Mouse (Mus musculus) spleen, postnatal 10 days (tissue): ENCODE data around the gene Fgd3.

ENCODE experiments used
- DNase-seq, 2 experiments: peaks; one replicate each; pipeline ENCODE4 v3.0.0; 2021 to 2022; ENCODE audit warnings: low spot score in 2 of 2

Fgd3 gene

GRCm38 (mm10) chr13:49320040-49320439 lies at the start of gene Fgd3:
Fgd3 (minus strand) TSS chr13:49320311.
- no peak for DNase-seq

- DNase-seq = no peak
Measured at GRCm38 (mm10) chr13:49369404-49369803, 49.3 kb upstream of the Fgd3 start.

- DNase-seq = no peak
Measured at GRCm38 (mm10) chr13:49367657-49368440, 47.7 kb upstream of the Fgd3 start.

- DNase-seq = no peak
Measured at GRCm38 (mm10) chr13:49364716-49365115, 44.6 kb upstream of the Fgd3 start.

GRCm38 (mm10) chr13:49362804-49363203 lies 42.7 kb upstream of the Fgd3 start:
- no peak for DNase-seq

GRCm38 (mm10) chr13:49362364-49362763 lies 42.3 kb upstream of the Fgd3 start:
- no peak for DNase-seq

- no peak for DNase-seq
Measured at GRCm38 (mm10) chr13:49360906-49361406, 40.8 kb upstream of the Fgd3 start.

- no peak for DNase-seq
Measured at GRCm38 (mm10) chr13:49358184-49358583, 38.1 kb upstream of the Fgd3 start.

- no peak for DNase-seq
Measured at GRCm38 (mm10) chr13:49357367-49358026, 37.4 kb upstream of the Fgd3 start.

GRCm38 (mm10) chr13:49356090-49356489 lies 36.0 kb upstream of the Fgd3 start:
- DNase-seq = no peak

- DNase-seq = no peak
Measured at GRCm38 (mm10) chr13:49355461-49356061, 35.5 kb upstream of the Fgd3 start.

- DNase-seq = no peak
Measured at GRCm38 (mm10) chr13:49353991-49354507, 33.9 kb upstream of the Fgd3 start.

GRCm38 (mm10) chr13:49353422-49353821 lies 33.3 kb upstream of the Fgd3 start:
- no peak for DNase-seq

GRCm38 (mm10) chr13:49352581-49353159 lies 32.6 kb upstream of the Fgd3 start:
- DNase-seq = no peak

- no peak for DNase-seq
Measured at GRCm38 (mm10) chr13:49349836-49350505, 29.9 kb upstream of the Fgd3 start.

- no peak for DNase-seq
Measured at GRCm38 (mm10) chr13:49349335-49349734, 29.2 kb upstream of the Fgd3 start.

GRCm38 (mm10) chr13:49348522-49348921 lies 28.4 kb upstream of the Fgd3 start:
- DNase-seq = no peak

- DNase-seq = peak in 1 of 2 experiments; percentile 51
Measured at GRCm38 (mm10) chr13:49345476-49345875, 25.4 kb upstream of the Fgd3 start.

GRCm38 (mm10) chr13:49344567-49344966 lies 24.5 kb upstream of the Fgd3 start:
- peak in 1 of 2 experiments; percentile 61 for DNase-seq

- DNase-seq = no peak
Measured at GRCm38 (mm10) chr13:49342723-49343100, 22.6 kb upstream of the Fgd3 start.
